In genomic region chr1:182149966-182150365, GRCm38 (mm10) we compare ENCODE assay signal across 11 mouse cellular contexts. TPM values are rescaled to one million over a fixed set of nuclear protein-coding genes. Genes with fewer than 3 reads are reported as not detected.
DNase-seq lines count a peak whose midpoint lies in the region; ATAC-seq lines count a peak whose summit lies in the region.
"Had no signal": no experiment of that assay in that cellular context is flagged by ENCODE, and none has a peak within 500 bp of the region (broad histone marks: within the 10 kb centered on the region; RNA-seq: fewer than 3 reads in every experiment).

No protein-coding gene starts in this region.

- no peak overlapping the region for H3K27ac ChIP-seq in forebrain, embryonic 10.5 days
- H3K27ac ChIP-seq: intestine, embryonic 15.5 days; lung, embryonic 15.5 days had no signal

- 83% methylated on average over 2 of the region's 2 CpGs for WGBS in forebrain, embryonic 10.5 days

- no peaks in the 10 kb centered on the region for H3K27me3 ChIP-seq in forebrain, embryonic 10.5 days (ENCODE audit: poor library complexity, severe bottlenecking)
- H3K27me3 ChIP-seq: intestine, embryonic 15.5 days; lung, embryonic 15.5 days had no signal

- peak; percentile 35 for DNase-seq in kidney, adult 9 months
- DNase-seq in kidney, postnatal 14 days = no peak
- DNase-seq in adipocyte (ENCODE audit: low spot score) = peak; percentile 43
- peak; percentile 33 for DNase-seq in mesoderm, embryonic 11.5 days (ENCODE audit: low read depth, low spot score)
- DNase-seq in right cerebral cortex, postnatal 4 days = no peak
- DNase-seq in urinary bladder, postnatal 14 days (ENCODE audit: low spot score) = no peak
- DNase-seq in forebrain, embryonic 10.5 days (ENCODE audit: extremely low spot score, low spot score) = no peak
- DNase-seq: adrenal gland, postnatal 10 days had no signal

- no peaks in the 10 kb centered on the region for H3K36me3 ChIP-seq in forebrain, embryonic 10.5 days (replicated peaks)
- H3K36me3 ChIP-seq: intestine, embryonic 15.5 days; lung, embryonic 15.5 days had no signal

- H3K4me3 ChIP-seq in forebrain, embryonic 10.5 days = no peak overlapping the region
- H3K4me3 ChIP-seq: intestine, embryonic 15.5 days; lung, embryonic 15.5 days had no signal

- H3K4me1 ChIP-seq in forebrain, embryonic 10.5 days = 0 out of 2 replicates have a peak, but pooled peaks cover 5% of the 10 kb centered on the region
- H3K4me1 ChIP-seq: intestine, embryonic 15.5 days; lung, embryonic 15.5 days had no signal

- H3K9me3 ChIP-seq in forebrain, embryonic 10.5 days = 0 out of 2 replicates have a peak, but pooled peaks cover 3% of the 10 kb centered on the region
- H3K9me3 ChIP-seq: intestine, embryonic 15.5 days; lung, embryonic 15.5 days had no signal

- peak; percentile 39 for ATAC-seq in CD4-positive, CD25-positive, alpha-beta regulatory T cell, adult 4 months
- ATAC-seq: intestine, embryonic 15.5 days had no signal

RNA-seq across cellular contexts. Expression of gene Vmn1r1, which starts 14.3 kb away (rescaled TPM):
- polyA plus RNA-seq in CD4-positive, CD25-positive, alpha-beta regulatory T cell, adult 4 months (2017; shearing (Covaris generic)) = under 1 TPM in 1 of 2 experiments, not detected in 1; 0.11 TPM
- not detected in 2 replicates for polyA plus RNA-seq in forebrain, embryonic 10.5 days (2016; fragmentation: Nextera tagmentation; extraction: Ambion mirVana)
- polyA plus RNA-seq: intestine, embryonic 15.5 days; lung, embryonic 15.5 days had no signal

RNA-seq across cellular contexts. Expression of gene Srp9, which starts 25.4 kb away (rescaled TPM):
- 100 to 1,000 TPM; 114 to 148 TPM for polyA plus RNA-seq in CD4-positive, CD25-positive, alpha-beta regulatory T cell, adult 4 months (2017; shearing (Covaris generic))
- polyA plus RNA-seq in forebrain, embryonic 10.5 days (2016; fragmentation: Nextera tagmentation; extraction: Ambion mirVana) = 157 and 159 TPM in 2 replicates

Comparison
In these comparisons a context has a peak if more than half of its experiments do, and no peak if none do; other contexts are left out.
1. DNase-seq: peak in kidney, adult 9 months (single experiment), adipocyte (single experiment) and mesoderm, embryonic 11.5 days (single experiment); none in kidney, postnatal 14 days (single experiment), right cerebral cortex, postnatal 4 days (single experiment), urinary bladder, postnatal 14 days (single experiment) and forebrain, embryonic 10.5 days (single experiment).